Mouse (Mus musculus) B cell, adult 2 months (primary cell): Measurements from ENCODE around the gene Cenpb.
A peak's percentile ranks its signal among the peaks of the same experiment; 100 is the strongest.

Experiments
- DNase-seq, 2 experiments: peaks; one replicate each; pipeline ENCODE4 v3.0.0; 2022

Gene Cenpb

DNA sequence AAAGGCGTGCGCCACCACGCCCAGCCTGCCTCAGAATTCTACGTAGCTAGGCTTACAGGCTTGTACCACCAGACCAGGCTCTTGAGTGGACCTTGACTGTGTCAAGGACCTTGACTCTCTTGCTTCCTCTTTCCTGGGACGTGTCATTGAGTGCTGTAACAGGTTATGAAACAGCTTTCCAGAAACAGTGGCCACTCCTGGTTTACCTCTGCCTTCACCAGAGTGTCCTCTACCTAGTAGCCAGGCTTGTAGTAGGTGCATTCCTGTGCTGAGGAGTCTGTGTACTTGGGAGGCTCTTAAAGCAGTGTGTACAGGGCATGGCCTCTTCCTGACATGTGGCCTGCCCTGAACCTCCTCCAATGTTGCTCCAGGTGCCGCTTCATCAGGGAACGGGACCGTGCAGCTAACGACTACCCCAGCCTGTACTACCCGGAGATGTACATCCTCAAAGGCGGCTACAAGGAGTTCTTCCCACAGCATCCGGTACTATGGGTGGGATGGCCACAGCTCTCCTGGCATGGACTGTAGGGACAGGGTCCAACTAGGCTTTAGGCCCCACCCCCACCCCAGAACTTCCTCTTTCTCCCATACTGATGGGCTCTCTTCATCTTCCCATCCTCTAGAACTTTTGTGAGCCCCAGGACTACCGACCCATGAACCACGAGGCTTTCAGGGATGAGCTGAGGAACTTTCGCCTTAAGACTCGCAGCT lies 16.9 kb upstream of the Cenpb start:
- DNase-seq: no peak

- DNase-seq: no peak
Measured at GRCm38 (mm10) chr2:131191005-131191390, 11.1 kb upstream of the Cenpb start.

- peak; percentile 64 to 68 for DNase-seq
Measured at GRCm38 (mm10) chr2:131190344-131191004, 10.6 kb upstream of the Cenpb start.

GRCm38 (mm10) chr2:131189521-131190309 lies 9.8 kb upstream of the Cenpb start:
- peak; percentile 26 to 35 for DNase-seq

DNA sequence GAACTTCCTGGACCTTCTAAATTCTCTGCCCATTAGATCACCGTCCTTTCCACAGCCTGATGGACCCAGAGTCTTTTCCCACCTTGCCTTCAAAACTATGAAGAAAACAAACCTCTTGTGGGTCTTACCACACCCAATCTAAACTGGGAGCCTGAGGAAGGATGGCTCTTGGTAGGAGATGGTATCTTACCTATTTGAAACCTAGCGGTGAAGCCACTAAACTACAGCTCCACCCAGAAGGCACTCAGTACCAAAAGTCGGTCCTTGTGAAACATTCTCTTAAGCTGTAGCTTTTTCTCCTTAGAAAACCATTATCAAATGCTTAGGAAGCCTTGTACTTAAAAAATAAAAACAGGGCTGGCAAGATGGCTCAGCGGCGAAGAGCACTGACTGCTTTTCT lies 8.4 kb upstream of the Cenpb start:
- DNase-seq: no peak

DNA sequence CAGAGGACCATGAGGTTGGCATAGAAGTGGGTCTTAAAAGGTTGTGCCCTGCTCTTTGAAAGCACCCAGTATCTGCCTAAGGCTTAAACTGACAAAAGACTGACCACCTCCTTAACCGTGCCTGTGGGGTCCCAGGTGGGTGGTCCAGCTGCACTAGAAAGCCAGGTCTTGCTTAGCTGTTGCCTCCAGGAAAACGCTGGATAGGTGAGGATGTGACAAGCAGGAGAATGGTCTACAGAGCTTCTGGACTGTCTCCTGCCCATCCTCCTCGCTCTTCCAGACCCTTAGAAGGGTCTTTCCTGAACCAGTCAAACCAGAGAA lies 7.7 kb upstream of the Cenpb start:
- no peak for DNase-seq

GRCm38 (mm10) chr2:131186771-131187601 lies 7.1 kb upstream of the Cenpb start, which contains the start of the genes Cdc25b and Spef1:
Gene Cdc25b (plus strand): TSS chr2:131186949.
Gene Spef1 (minus strand): TSS chr2:131187282.
- DNase-seq: peak; percentile 91 to 92

DNA sequence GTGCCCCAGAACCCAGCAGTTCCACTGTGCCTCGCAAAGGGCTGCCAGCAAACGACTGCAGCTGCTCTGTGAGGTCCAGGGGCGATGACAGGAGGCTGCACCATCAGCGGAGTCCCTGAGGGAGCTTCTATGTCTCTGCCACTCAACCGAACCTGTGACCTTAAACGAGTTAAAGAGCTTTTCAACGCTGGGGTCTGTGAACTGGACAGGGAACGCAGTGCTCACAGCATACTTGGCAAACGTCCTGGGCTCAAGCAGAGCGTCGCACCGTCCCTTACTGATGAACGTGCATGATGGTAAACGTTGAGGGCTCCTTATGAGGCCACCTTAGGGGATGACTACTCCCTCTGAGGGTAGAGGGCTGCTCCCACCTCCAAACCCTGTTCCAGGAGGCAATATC lies 6.5 kb upstream of the Cenpb start:
- no peak for DNase-seq

GRCm38 (mm10) chr2:131179246-131179886 lies 501 bp downstream of the Cenpb start:
- peak; percentile 39 to 60 for DNase-seq

DNA sequence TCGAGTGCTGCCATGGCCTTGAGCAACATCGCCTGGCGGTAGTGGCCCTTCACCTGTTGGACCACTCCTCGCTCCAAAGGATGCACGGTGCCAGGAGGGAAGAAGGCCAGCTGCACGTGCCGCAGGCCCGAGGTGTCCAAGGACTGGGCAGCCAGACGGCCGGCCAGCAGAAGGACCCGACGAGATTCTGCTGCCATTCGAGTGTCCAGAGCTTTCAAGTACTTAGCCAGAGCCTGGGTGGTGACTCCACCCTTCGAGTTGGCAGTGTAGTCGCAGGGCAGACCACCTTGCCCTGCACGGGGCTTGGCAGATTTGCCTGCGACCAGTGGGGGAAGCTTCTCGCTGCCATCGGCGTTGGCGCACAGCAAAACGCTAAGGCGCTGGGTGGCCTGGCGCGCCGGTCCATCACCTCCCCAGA lies 1.0 kb downstream of the Cenpb start:
- no peak for DNase-seq

DNA sequence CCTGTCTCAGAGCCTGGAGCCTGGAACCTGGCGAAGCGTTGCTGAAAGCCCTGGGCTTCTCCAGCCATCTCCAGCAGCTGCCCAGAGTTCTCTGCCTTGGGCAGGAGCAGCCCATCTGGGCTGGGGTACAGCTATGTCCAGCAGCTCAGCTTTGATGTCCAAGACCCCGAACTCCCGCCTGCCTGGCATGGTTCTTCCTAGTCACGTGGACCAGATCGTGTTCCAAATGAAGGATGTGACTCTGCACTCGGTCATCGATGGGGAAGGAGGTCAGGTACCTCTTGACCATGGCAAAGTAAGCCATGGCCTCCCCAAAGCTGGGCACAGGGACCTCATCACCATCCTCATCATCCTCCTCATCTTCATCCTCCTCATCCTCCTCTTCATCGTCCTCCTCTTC lies 1.9 kb downstream of the Cenpb start:
- no peak for DNase-seq

DNA sequence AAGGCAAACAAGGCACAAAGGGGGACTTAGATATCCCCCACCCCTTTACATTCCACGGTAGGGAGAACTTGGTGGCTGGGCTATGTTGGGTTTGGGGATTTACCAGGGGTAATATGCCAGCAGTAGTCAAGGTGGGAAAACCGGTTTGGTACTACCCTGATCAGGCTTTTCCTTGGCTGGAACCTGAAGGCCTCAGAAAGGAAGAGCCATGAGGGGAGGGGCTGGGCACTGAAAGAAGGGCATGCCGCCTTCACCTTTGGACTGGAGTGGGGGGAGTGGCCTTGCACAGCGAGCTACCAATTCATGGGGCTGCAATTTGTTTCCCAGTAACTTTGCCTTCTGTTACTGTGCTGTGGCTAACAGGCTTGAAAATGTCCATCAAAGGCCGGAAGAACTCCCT lies 3.4 kb downstream of the Cenpb start:
- DNase-seq: no peak

DNA sequence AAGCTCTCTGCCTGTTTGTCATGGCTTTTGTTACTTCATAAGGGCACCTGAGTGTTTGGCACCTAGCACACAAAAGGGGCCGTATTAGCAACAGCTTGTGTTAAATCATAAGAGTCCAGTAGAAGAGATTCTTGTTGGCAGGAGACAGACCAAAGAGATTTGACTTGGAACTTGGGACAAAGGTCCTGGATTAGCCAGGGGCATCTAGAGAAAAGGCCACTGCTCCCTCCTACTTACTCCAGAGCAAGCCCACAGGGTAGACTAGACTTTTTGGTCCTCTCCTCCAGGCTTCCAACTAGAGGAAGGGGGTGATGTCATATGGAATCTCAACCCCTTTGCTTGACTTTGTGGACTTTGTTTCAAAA lies 3.9 kb downstream of the Cenpb start:
- no peak for DNase-seq

GRCm38 (mm10) chr2:131175286-131175944 lies 4.5 kb downstream of the Cenpb start:
- DNase-seq: no peak

- peak; percentile 66 to 72 for DNase-seq
Measured at GRCm38 (mm10) chr2:131174700-131175099, 5.2 kb downstream of the Cenpb start.

GRCm38 (mm10) chr2:131172322-131172721 lies 7.5 kb downstream of the Cenpb start:
- no peak for DNase-seq

GRCm38 (mm10) chr2:131171401-131172104 lies 8.3 kb downstream of the Cenpb start:
- peak; percentile 62 to 63 for DNase-seq

DNA sequence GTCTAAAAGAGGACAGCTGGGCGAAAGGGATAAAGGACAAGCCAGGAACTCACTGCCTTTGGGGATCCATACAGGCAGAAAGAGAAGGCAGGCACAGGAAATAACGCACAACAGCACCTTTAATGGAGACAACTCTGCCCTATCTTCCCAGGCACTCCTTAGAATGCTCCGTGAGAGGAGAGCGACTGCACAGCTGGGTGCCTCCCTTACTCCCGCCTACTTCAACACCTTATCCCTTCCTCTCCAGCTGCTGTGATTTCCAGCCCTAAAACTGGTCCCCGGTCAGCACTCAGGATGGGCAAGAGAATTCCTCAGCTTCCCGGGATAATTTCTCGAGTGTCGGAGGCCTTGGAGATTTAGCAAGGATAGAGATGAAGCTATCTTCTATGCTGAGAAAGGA lies 8.9 kb downstream of the Cenpb start:
- no peak for DNase-seq

DNA sequence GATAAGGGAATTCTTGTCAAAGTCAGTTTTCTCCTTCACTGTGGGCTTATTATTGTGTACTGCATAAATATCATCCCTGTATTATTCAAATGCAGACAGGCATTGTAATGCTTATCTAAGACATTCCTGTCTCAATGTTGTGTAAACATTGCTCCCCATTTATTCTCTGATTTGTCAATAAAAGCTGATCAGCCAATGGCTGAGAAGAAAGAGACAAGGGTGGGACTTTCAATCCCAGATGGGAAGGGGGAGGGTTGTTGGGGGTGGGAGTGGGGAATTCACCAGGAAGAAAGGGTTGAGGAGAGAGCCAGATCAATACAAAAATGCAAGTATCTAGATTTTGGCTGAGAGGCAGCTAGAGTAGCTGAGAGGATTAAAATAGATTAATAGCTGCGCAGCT lies 11.0 kb downstream of the Cenpb start:
- no peak for DNase-seq

- DNase-seq: no peak
Measured at GRCm38 (mm10) chr2:131167984-131168383, 11.9 kb downstream of the Cenpb start.

- no peak for DNase-seq
Measured at GRCm38 (mm10) chr2:131166172-131166571, 13.7 kb downstream of the Cenpb start.
